ENCODE assay signal across 8 mouse cellular contexts in the genomic region with DNA sequence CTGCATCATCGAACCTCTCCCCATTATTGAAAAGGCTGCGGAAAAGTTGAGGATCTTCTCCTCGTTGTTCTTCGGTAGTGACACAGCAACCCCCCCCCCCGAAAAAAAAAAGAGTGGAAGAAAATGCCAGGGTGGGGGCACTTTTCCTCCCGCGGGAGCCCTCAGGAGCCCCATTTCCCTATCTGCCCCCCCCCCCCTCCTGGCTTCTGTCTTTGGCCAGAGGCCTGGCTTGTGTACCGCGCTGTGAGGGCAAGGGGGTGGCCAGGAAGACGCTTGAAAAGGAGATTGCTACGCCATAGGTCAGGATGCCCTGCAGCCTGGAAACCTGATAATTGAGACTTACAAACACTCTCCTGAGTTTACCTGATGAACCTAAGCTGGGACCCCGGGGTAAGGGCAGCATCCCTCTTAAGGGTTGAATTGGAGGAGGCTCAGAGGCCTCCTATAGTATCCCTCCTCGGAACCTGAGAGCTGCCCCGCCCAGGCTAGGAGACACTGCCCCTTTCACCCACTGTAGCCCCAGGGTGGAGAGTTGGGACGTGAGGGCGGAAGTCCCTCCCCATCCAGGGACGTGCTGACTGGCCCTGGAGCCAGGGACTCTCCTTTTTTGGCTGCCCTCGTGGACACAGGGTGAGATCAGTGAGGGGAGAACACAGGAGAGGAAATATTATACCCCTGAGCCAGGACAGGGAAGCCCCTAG. TPM values are rescaled to one million over a fixed set of nuclear protein-coding genes. Genes with fewer than 3 reads are reported as not detected.
DNase-seq lines count a peak whose midpoint lies in the region; ATAC-seq and TF ChIP-seq lines count a peak whose summit lies in the region.

A gene (minus strand): TSS at position 417 of the 701 bp plus-strand sequence.

- H3K36me3 ChIP-seq in testis, adult 2 months (ENCODE audit: control insufficient read depth, insufficient read depth, low read length): peaks cover 4% of the 10 kb centered on the region

- H3K27ac ChIP-seq in testis, adult 2 months (ENCODE audit: control insufficient read depth, insufficient read depth, low read depth, low read length): peak within 1 kb of the TSS; percentile 83

- intact Hi-C loops in left cerebral cortex, postnatal 36 days (cut with DNase I): loop anchor here (5.0 kb wide), 1 partner anchor 69 kb away; a partner anchor contains a TSS

- peaks cover 22% of the 10 kb centered on the region for H3K4me1 ChIP-seq in testis, adult 2 months (ENCODE audit: control insufficient read depth, insufficient read depth, low read length)

- TF ChIP-seq POLR2A in testis, adult 2 months (IDR thresholded peaks at IDR 0.05; ENCODE audit: control insufficient read depth, low read depth, low read length): peak; percentile 66; the same call in 1 of the 2 replicates

- ATAC-seq in megakaryocyte-erythroid progenitor cell, adult 5-6 weeks (replicated peaks; ENCODE audit: low FRiP score, low TSS enrichment, poor library complexity, severe bottlenecking): peak; percentile 31

- H3K4me3 ChIP-seq in testis, adult 2 months (ENCODE audit: control insufficient read depth, low read depth, low read length): peak within 1 kb of the TSS; percentile 89

- H3K27me3 ChIP-seq in testis, adult 2 months (ENCODE audit: control insufficient read depth, insufficient read depth, low read length): no peaks in the 10 kb centered on the region

- no peak for TF ChIP-seq CTCF in testis, adult 2 months (IDR thresholded peaks at IDR 0.05; ENCODE audit: control insufficient read depth, insufficient read depth, insufficient replicate concordance, low read depth, low read length)

- DNase-seq in spleen, postnatal 4 days (ENCODE audit: low spot score in 2 of 2): peak; percentile 53 to 72
- no peak for DNase-seq in spleen, postnatal 14 days (ENCODE audit: low spot score in 2 of 2)
- DNase-seq in cerebellum, postnatal 36 days: peak; percentile 77 to 83
- DNase-seq in gastrocnemius, postnatal 25 days: peak; percentile 94
- peak; percentile 59 for DNase-seq in induced T-regulatory cell, adult 2 months (ENCODE audit: low read depth)
- DNase-seq in left cerebral cortex, postnatal 36 days (ENCODE audit: low spot score in 2 of 2): peak; percentile 43 to 61

RNA-seq across cellular contexts. Expression of the gene that starts here (rescaled TPM):
- over 10,000 TPM; 11,297 to 11,631 TPM for total RNA-seq in gastrocnemius, postnatal 25 days (2021)
- 1,000 to 10,000 TPM; 2,336 to 2,609 TPM for total RNA-seq in left cerebral cortex, postnatal 36 days (2021)
- 900 and 1,346 TPM in 2 replicates for total RNA-seq in megakaryocyte-erythroid progenitor cell, adult 5-6 weeks (2014; fragmentation: Nextera tagmentation)
- 535 and 806 TPM in 2 replicates for total RNA-seq in megakaryocyte-erythroid progenitor cell, adult 5-6 weeks (2017)
- 274 and 379 TPM in 2 replicates for polyA plus RNA-seq in testis, adult 2 months (2012; rRNA removed)

Comparison
In these comparisons a context has a peak if more than half of its experiments do, and no peak if none do; other contexts are left out.
1. RNA of the gene that starts here (total RNA-seq): 11,297 to 11,631 TPM in gastrocnemius, postnatal 25 days; 2,336 to 2,609 TPM in left cerebral cortex, postnatal 36 days and 535 to 1,346 TPM in megakaryocyte-erythroid progenitor cell, adult 5-6 weeks; every median in the first group is over 4 times any median in the second.
2. DNase-seq: peak in spleen, postnatal 4 days (2 of 2), cerebellum, postnatal 36 days (2 of 2), gastrocnemius, postnatal 25 days (single experiment), induced T-regulatory cell, adult 2 months (single experiment) and left cerebral cortex, postnatal 36 days (2 of 2); none in spleen, postnatal 14 days (0 of 2).